Mouse (Mus musculus): ENCODE measurements around the gene Numb.

- no peak for TF ChIP-seq CTCF (IDR thresholded peaks at IDR 0.05; ENCODE audit: extremely low read depth, insufficient read depth, low read length)
- no peak for TF ChIP-seq POLR2A (IDR thresholded peaks at IDR 0.05; ENCODE audit: extremely low read depth, insufficient read depth, low read length)
These were observed 28.2 kb upstream of the Numb start for GRCm38 (mm10) chr12:83949776-83950492.

Data from cortical plate, adult 2 months (tissue).